ENCODE assay signal across 8 mouse cellular contexts in genomic region chr10:82984950-82985699, GRCm38 (mm10). TPM values are rescaled to one million over a fixed set of nuclear protein-coding genes. Genes with fewer than 3 reads are reported as not detected.
DNase-seq lines count a peak whose midpoint lies in the region; ATAC-seq lines count a peak whose summit lies in the region.

Gene Chst11, plus strand, starts transcription at chr10:82985498.

- ATAC-seq in hindbrain, embryonic 14.5 days (ENCODE audit: low FRiP score): peak; percentile 88

- no peaks in the 10 kb centered on the region for H3K36me3 ChIP-seq in hindbrain, embryonic 14.5 days (replicated peaks; ENCODE audit: control insufficient read depth, insufficient read depth)

- H3K27me3 ChIP-seq in hindbrain, embryonic 14.5 days (ENCODE audit: control insufficient read depth, insufficient read depth, low read length): peaks cover 8% of the 10 kb centered on the region; the same call in 1 of the 2 replicates

- H3K4me1 ChIP-seq in hindbrain, embryonic 14.5 days (replicated peaks; ENCODE audit: control insufficient read depth, insufficient read depth, low read length): peaks cover 43% of the 10 kb centered on the region

- H3K9me3 ChIP-seq in hindbrain, embryonic 14.5 days (ENCODE audit: control insufficient read depth, low read length): no peaks in the 10 kb centered on the region

- WGBS in hindbrain, embryonic 14.5 days: under 1% methylated on average over 67 of the region's 67 CpGs

- peak; percentile 67 for DNase-seq in R1 (ENCODE audit: low read depth, low spot score)
- DNase-seq in cerebellum, postnatal 25 days: peak; percentile 84 to 85
- peak; percentile 49 to 68 for DNase-seq in frontal cortex, postnatal 25 days (ENCODE audit: low spot score in 2 of 2)
- DNase-seq in hindbrain, embryonic 14.5 days (ENCODE audit: low spot score): peak; percentile 79
- DNase-seq in layer of hippocampus, postnatal 36 days: peak; percentile 83 to 84
- DNase-seq in lung, postnatal 25 days (ENCODE audit: low spot score): peak; percentile 58
- peak; percentile 91 for DNase-seq in retina, postnatal 1 day
- peak; percentile 41 for DNase-seq in urinary bladder, adult 2 months (ENCODE audit: low spot score)

- H3K4me2 ChIP-seq in hindbrain, embryonic 14.5 days (replicated peaks): peak within 1 kb of the TSS; percentile 92

- peak within 1 kb of the TSS; percentile 63 for H3K4me3 ChIP-seq in hindbrain, embryonic 14.5 days (replicated peaks; ENCODE audit: low read length)

- peak within 1 kb of the TSS; percentile 88 for H3K27ac ChIP-seq in hindbrain, embryonic 14.5 days

- peak within 1 kb of the TSS; percentile 79 for H3K9ac ChIP-seq in hindbrain, embryonic 14.5 days

RNA-seq across cellular contexts. Expression of gene Chst11, which starts in this region (rescaled TPM):
- polyA plus RNA-seq in hindbrain, embryonic 14.5 days (2014; fragmentation: Nextera tagmentation; extraction: Ambion mirVana): 5.0 and 5.4 TPM in 2 replicates
- total RNA-seq in layer of hippocampus, postnatal 36 days (2021): 10 to 100 TPM; 53.7 to 54.5 TPM
- polyA plus RNA-seq in urinary bladder, adult 2 months (2012; rRNA removed): 6.1 and 8.2 TPM in 2 replicates

Comparison
In these comparisons a context has a peak if more than half of its experiments do, and no peak if none do; other contexts are left out.
1. Peak in every context shown above with its lines: DNase-seq, ATAC-seq, H3K4me3 ChIP-seq and H3K27ac ChIP-seq.
2. DNase-seq: peak in every context shown above with its lines; median percentile 91 in retina, postnatal 1 day; 84 in cerebellum, postnatal 25 days; 84 in layer of hippocampus, postnatal 36 days; 79 in hindbrain, embryonic 14.5 days; 67 in R1; 58 in frontal cortex, postnatal 25 days; 58 in lung, postnatal 25 days; 41 in urinary bladder, adult 2 months.